Mouse (Mus musculus) spleen, adult 2 months (tissue): Measurements from ENCODE around the gene Scyl3. TPM values are rescaled to one million over a fixed set of nuclear protein-coding genes. Genes with fewer than 3 reads are reported as not detected.

ENCODE experiments used
- DNase-seq, 2 experiments: peaks; one replicate each; pipeline versions ENCODE4 v3.0.0 to v3.0.0-alpha.2; 2012 to 2021; ENCODE audit warnings: low spot score in 2 of 2, low read depth in 1 of 2
- H3K27ac ChIP-seq: fragments of 200-500 bp; 2 replicates; pipeline ENCODE4 v1.5.1; 2012; ENCODE audit warnings: low read length, inconsistent platforms; ENCODE audit not compliant: insufficient read depth
- H3K27me3 ChIP-seq: fragments of 200-500 bp; 2 replicates; pipeline ENCODE4 v1.6.1; 2012; ENCODE audit warnings: mild to moderate bottlenecking, moderate library complexity, low read length, inconsistent platforms; ENCODE audit not compliant: control insufficient read depth, insufficient read depth
- H3K36me3 ChIP-seq: fragments of 200-500 bp; 2 replicates; pipeline ENCODE4 v1.6.1; 2012; ENCODE audit warnings: mild to moderate bottlenecking, low read length, inconsistent platforms; ENCODE audit not compliant: control insufficient read depth, insufficient read depth
- H3K4me1 ChIP-seq: fragments of 200-500 bp; 2 replicates; pipeline ENCODE4 v1.6.1; 2011; ENCODE audit warnings: inconsistent platforms; ENCODE audit not compliant: control insufficient read depth, insufficient read depth, insufficient read length
- H3K4me3 ChIP-seq: fragments of 200-500 bp; 2 replicates; pipeline ENCODE4 v1.5.1; 2011; ENCODE audit warnings: mild to moderate bottlenecking, inconsistent platforms; ENCODE audit not compliant: insufficient read depth, insufficient read length; ENCODE audit errors: extremely low read depth
- CTCF ChIP-seq: fragments of 200-500 bp; IDR thresholded peaks from 2 replicates; pipeline ENCODE4 v1.5.1; 2011; ENCODE audit warnings: mild to moderate bottlenecking, inconsistent platforms; ENCODE audit not compliant: insufficient read depth, insufficient read length, insufficient replicate concordance; ENCODE audit errors: extremely low read depth
- POLR2A ChIP-seq: fragments of 200-500 bp; IDR thresholded peaks from 2 replicates; pipeline ENCODE4 v1.6.1; 2011; ENCODE audit warnings: low read depth, low read length, inconsistent platforms
- WGBS: fragments of 180-500 bp; shearing (Covaris S2); methylation state at CpG from one replicate; pipeline ENCODE4 v1.1.7; 2018; 5-methylcytosine and 5-hydroxymethylcytosine counted together
- polyA plus RNA-seq: library from polyadenylated mRNA; depleted of rRNA; stranded (reverse); fragments of >200 nt; gene quantifications from 2 replicates; pipeline ENCODE4 v1.2.3, GENCODE M21; 2012; rRNA removed

The Scyl3 gene
- polyA plus RNA-seq, 1 experiment = 8.5 TPM

DNA sequence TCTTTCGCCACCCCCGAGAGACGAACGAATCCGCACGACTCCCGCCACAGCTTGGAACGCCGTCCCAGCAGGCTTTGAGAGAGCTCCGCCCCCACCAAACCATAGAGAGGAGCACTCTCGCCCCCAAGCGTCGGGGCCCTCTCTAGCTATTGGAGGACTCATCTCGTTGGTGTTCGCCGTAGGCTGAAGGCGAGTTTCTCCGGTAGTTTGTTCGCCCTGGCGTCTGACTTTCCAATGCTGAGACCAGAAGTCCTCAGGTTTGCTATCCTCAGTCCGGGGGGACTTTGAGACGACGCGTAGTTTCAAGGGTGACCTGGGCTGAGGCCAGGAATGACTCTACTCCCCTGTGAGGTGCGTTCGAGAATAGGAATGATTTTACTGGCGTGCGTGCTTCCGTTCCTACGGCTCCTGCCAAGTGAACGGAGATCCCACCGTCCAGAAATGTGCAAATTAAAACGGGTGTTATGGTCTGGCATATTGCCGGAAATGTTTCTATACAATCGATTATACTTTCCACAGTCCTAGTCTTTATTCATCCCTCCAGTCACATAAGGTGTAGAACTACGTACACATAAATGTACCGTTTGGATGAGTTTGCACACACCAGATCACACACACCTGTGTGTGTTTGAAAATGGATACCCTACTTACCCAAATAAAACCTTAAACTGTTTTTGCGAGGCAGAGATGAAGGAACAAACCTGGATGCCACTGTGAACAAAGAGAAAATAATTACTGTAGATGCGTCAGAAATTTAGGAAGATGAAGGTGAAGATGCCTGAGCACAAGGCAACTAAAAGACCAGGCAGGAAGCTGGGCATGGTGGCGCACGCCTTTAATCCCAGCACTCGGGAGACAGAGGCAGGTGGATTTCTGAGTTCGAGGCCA, 66.1 kb downstream of the Scyl3 start, which contains the start of the genes BC055324 and Mettl18:
TSS of gene BC055324 (minus strand) at position 76 of the 888 bp plus-strand sequence.
TSS of gene Mettl18 (plus strand) at position 169 of the 888 bp plus-strand sequence.
- 1% methylated on average over 43 of the region's 43 CpGs for WGBS
- Histone ChIP-seq H3K27me3 (no peaks in the 10 kb centered on the region), H3K4me1 (no peaks in the 10 kb centered on the region), H3K36me3 (peaks cover 2% of the 10 kb centered on the region; the same call in 1 of the 2 replicates), H3K4me3 (peak within 1 kb of the TSS; percentile 86), H3K27ac (peak within 1 kb of the TSS; percentile 81)
- peak; percentile 81 to 86 for DNase-seq
- no peak for TF ChIP-seq CTCF
- TF ChIP-seq POLR2A = peak; percentile 11; the same call in 1 of the 2 replicates

DNA sequence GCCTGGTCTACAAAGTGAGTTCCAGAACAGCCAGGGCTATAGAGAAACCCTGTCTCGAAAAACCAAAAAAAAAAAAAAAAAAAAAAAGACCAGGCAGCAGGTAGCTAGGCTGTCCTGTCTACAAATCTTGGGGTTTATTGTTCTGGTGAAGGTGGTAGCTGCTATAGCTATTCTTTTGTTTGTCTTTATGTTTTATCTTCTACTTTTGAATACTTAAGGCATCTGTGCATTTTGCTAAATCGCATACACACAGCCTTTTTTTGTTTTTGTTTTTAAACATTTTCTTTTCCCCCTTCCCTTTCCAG, 66.7 kb downstream of the Scyl3 start:
- WGBS = 45% methylated on average over 2 of the region's 2 CpGs

DNA sequence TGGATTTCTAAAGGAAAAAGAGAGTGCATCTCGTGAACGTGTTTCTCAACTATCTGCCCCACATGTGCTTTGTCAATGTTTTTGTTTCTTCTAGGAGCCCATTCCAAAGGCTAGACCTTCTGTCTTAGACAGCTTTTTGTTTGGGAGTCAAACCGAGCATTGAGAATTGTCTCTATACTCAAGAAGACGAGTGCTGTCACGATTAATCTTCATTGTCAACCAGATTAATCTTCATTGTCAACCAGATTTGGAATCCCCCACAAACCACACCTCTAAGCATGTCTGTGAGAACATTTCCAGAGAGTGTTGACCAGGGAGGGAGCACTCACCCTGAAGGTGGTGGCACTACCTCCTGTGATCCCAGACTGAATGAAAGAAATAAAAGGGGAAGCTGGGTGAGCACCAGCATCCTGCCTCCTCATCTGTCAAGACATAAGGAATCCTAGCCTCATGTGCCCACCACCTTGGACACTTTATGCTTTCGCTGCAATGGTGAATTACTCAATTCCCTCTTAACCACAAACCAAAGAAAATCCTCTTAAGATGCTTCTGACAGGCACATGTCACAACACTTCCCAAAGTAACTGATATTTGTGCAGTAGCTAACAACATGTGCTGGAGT, 73.0 kb downstream of the Scyl3 start:
- Histone ChIP-seq H3K27me3 (no peaks in the 10 kb centered on the region), H3K4me1 (no peaks in the 10 kb centered on the region), H3K36me3 (no peaks in the 10 kb centered on the region), H3K27ac (no peak overlapping the region), H3K4me3 (no peak overlapping the region)
- no peak for DNase-seq
- TF ChIP-seq CTCF = no peak
- no peak for TF ChIP-seq POLR2A
- 81% methylated on average over 6 of the region's 6 CpGs for WGBS

More for the DNA sequence above, 66.7 kb downstream of the Scyl3 start:
- TF ChIP-seq POLR2A (no peak), CTCF (no peak)
- Histone ChIP-seq H3K4me3 (peak overlapping the region; percentile 86; the same call in 1 of the 2 replicates), H3K36me3 (peaks cover 2% of the 10 kb centered on the region; the same call in 1 of the 2 replicates), H3K27ac (no peak overlapping the region), H3K4me1 (no peaks in the 10 kb centered on the region), H3K27me3 (no peaks in the 10 kb centered on the region)
- no peak for DNase-seq

DNA sequence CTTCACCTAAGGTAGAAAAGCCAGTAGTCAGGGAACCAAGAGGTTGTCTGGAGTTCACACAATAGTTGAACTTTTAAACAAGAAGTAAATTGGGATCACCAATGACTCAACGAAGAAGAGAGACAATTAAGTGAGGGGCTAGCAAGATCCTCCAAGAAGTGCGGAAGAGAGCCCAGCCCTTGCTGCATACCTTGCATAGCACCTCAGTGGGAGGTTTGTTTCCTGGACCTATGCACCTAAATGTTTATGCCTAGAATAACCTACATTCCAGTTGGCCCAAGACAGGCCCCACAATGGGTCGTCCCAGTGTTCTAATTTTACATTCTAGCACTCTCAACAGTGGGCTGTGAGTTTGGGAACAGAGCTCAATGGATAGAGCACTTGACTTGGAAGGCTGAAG, 75.4 kb downstream of the Scyl3 start:
- Histone ChIP-seq H3K36me3 (no peaks in the 10 kb centered on the region), H3K4me3 (no peak overlapping the region), H3K27me3 (no peaks in the 10 kb centered on the region), H3K4me1 (no peaks in the 10 kb centered on the region), H3K27ac (no peak overlapping the region)
- 87% methylated on average over 3 of the region's 3 CpGs for WGBS
- no peak for DNase-seq
- TF ChIP-seq CTCF (no peak), POLR2A (no peak)

Other genes starting within 250 kb of the Scyl3 start
- not detected in 2 replicates for gene Mettl11b, start 203.9 kb upstream of the Scyl3 start, polyA plus RNA-seq
- 0.83 and 0.85 TPM in 2 replicates for gene Kifap3, start 149.5 kb upstream of the Scyl3 start, polyA plus RNA-seq
- gene BC055324, start 65.7 kb downstream of the Scyl3 start, polyA plus RNA-seq = 1.2 and 1.5 TPM in 2 replicates
- 0.52 and 0.74 TPM in 2 replicates for gene Mettl18, start 65.8 kb downstream of the Scyl3 start, polyA plus RNA-seq
- gene Sele, start 119.1 kb downstream of the Scyl3 start, polyA plus RNA-seq = 0.09 and 0.13 TPM in 2 replicates
- gene Sell, start 132.9 kb downstream of the Scyl3 start, polyA plus RNA-seq = 68.6 and 72.4 TPM in 2 replicates
- 2.2 and 2.8 TPM in 2 replicates for gene Selp, start 186.2 kb downstream of the Scyl3 start, polyA plus RNA-seq
- gene F5, start 222.7 kb downstream of the Scyl3 start, polyA plus RNA-seq = 2.0 and 2.3 TPM in 2 replicates